Mouse (Mus musculus) cerebellum, adult 18-20 months (tissue): ENCODE data around the gene Zfp358.

Source experiments
- DNase-seq, 2 experiments: peaks; one replicate each; pipeline ENCODE4 v3.0.0; 2021

The Zfp358 gene

DNA sequence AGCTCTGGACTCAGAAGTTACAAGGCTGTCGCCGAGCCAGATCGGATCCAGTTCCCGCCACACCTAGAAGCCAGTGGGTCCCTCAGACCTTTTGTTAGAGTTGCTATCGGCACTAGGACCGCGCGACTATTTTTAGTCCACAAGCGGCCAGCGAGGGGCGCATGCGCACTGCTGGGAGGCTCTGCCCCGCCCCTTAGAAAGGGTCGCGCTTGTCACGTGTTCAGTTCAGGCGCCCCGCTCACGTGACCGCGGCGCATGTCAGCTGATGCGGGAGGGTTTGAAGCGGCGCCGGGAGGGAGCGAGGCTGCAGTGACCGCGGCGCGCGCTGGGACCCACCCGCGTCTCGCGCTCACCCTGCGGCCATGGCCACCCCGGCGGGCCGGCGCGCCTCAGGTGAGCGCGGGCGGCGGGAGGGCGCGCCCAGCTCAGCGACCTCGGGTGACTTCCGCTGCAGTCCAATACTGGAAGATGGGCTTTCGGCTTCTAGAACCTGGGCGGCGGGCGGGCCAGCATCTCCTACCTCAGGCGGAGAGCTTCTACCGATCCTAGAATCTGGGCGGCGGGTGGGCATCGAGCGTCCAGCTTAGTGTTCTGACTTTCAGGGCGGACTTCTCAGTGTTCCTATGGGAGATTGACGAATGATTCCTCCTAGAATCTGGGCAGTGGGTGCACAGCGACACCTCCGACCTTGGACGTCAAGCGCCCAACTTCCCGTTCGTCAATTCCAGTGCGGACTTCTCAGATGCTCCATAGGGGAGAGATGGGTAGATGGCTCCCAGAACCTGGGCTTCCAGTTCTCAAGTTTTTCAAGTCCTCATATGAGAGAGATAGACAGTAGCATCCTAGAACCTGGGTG, 7.5 kb downstream of the Zfp358 start, which contains the start of gene Mcoln1:
TSS of gene Mcoln1 (plus strand) at position 223 of the 856 bp plus-strand sequence.
- peak; percentile 98 to 99 for DNase-seq

DNA sequence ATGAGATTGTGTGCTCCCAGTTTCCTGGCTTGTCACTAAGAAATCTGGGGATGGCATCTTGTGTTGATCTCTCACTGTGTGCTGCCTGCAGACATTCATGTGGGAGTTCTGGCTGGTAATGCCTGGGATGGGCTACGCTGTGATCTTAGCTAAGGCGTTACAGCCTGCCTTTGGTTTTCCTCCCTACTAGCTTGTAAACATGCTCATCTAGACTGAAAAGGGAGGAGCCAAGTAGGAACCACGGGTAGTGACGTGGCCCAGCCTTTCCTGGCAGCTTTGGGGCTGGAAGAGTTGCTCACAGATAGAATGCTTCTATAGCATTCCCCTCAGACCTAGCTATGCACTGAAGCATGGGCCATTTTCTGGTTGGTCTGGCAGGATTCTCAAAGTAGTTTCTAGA, 9.3 kb downstream of the Zfp358 start:
- no peak for DNase-seq

DNA sequence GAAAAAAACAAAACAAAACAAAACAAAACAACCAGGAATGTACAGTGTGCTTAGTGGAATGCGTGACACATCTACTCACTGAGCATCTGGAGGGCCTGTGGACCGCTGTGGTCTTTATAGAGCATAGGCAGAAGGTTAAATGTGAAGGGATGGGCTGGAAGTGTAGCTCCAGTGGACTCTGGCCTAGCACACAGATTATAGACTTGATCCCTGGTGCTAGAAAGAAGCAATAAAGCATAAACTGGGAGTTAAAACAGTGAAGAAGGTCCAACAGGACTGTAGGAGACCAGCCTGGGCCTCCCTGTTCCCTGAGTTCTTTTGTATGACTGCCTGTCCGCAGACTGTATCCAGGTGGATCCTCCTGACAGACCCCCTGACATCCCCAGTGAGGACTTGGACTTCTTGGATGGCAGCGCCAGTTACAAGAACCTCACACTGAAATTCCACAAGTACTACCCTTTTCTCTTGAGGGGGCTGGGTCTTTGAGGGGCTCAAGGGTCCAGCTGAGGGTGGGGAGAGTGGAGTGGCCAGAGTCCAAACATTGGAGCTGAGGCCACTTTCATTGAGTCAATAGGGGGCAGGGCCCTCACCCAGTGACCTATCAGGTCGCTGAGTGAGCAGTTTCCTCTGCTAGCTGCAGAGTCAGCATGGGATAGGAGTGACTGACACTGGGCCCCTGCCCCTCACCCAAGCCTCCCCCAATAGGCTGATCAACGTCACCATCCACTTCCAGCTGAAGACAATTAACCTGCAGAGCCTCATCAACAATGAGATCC, 15.2 kb downstream of the Zfp358 start:
- DNase-seq, result no peak

DNA sequence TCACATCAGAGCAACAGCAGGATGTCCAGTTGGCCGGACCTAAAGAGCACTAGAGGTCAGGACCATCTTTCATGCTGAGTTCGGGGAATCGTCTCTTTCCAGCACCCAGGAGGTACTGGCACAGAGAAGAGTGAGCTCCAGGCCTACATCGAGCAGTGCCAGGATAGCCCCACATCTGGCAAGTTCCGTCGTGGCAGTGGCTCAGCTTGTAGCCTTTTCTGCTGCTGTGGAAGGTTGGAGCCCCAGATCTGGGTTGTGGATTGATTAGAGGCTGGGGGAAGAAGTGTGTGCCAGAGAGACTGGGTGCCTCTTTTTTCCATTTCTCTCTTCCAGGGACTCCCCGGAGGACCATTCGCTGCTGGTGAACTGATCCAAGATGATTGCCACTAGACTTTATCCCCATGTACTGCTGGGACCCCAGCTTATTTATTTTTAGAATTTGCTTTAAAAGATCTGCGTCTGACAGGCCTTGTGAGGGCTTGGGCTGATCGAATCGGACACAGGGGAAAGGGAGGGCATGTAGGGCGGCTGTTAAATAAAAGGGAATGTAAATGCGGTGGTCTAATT, 21.8 kb downstream of the Zfp358 start:
- peak; percentile 31 to 42 for DNase-seq

DNA sequence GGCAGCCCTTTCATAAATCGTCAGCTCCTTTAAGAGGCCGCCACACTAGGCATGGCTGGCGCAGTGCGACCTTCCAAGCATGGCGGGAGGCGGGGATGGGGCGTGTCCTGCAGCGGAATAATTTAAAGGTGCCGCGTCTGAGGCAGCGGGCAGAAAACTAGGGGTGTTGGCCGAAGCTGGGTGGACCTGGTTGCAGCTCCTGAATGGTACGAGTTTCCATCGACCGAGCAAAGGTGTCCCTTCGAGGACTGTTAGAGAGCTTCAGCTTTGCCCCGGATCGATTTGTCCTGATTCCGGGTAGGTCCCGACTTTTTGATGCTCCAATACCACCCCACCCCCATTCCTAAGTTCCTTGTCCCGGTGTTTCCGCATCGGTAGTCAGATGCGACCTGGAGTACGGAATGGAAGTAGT, 22.3 kb downstream of the Zfp358 start, which contains the start of gene Pnpla6:
TSS of gene Pnpla6 (plus strand) at position 125 of the 412 bp plus-strand sequence.
- peak; percentile 92 to 93 for DNase-seq

- DNase-seq, result peak; percentile 33 to 58
Observed at GRCm38 (mm10) chr8:3515771-3516417, 23.0 kb downstream of the Zfp358 start.

GRCm38 (mm10) chr8:3516450-3517116, 23.6 kb downstream of the Zfp358 start:
- peak; percentile 95 to 99 for DNase-seq

GRCm38 (mm10) chr8:3517117-3517495, 24.2 kb downstream of the Zfp358 start:
- DNase-seq, result no peak

DNA sequence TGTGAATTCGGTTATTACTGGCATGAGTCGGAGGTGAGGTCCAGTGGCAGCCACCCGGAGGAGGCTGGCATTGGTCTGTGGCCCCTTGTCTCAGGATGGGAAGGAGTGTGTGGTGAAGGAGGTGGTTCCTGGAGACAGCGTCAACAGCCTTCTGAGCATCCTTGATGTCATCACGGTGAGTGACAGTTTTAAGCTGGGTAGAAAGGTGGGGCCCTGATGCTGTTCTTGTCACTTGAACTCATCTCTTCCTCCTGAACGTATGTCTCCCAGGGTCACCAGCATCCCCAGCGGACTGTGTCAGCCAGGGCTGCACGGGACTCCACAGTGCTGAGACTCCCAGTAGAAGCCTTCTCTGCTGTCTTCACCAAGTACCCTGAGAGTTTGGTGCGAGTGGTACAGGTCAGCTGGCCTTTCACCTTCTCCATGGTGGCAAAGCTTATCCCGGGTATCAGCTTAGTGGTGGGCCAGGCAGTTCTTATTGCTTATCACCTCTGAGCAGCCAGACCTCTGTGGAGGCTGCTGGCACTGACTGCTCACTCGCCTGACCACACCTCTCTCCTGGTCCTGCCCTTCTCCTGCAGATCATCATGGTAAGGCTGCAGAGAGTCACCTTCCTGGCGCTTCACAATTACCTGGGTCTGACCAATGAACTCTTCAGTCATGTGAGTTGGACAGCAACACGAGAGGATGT, 29.2 kb downstream of the Zfp358 start:
- DNase-seq, result no peak

GRCm38 (mm10) chr8:3530816-3531215, 37.9 kb downstream of the Zfp358 start:
- no peak for DNase-seq

DNA sequence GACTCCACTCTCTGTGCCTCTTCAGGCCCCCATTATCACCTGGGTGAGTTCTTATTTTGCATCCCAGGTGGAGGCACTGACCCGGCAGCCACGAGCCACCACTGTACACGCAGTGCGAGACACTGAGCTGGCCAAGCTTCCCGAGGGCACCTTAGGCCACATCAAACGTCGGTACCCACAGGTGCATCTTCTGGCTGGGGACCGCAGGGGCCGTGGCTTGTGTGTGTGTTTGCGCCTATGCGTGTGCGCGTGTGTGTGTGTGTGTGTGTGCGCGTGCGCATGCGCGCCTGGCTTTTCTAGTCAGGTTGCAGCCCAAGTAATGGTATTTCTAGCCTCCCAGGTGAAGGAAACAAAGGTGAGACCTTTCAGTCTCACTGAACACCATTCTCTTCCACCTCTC, 39.0 kb downstream of the Zfp358 start:
- no peak for DNase-seq

- no peak for DNase-seq
Observed at GRCm38 (mm10) chr8:3536053-3536841, 43.3 kb downstream of the Zfp358 start.

DNA sequence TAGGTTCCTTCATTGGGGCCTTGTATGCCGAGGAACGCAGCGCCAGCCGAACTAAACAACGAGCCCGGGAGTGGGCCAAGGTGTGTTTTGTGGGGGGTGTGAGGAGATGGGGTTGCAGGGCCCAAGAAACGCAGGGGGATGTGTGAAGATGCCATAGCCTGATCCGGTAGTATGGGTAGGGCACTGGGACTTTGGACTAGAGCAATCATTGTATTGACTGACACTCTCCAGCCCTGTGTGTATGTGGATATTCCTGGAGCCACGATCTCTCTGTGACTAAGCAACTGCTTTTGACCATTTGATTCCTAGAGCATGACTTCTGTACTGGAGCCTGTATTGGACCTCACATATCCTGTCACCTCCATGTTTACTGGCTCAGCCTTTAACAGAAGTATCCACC, 44.0 kb downstream of the Zfp358 start:
- DNase-seq, result no peak

DNA sequence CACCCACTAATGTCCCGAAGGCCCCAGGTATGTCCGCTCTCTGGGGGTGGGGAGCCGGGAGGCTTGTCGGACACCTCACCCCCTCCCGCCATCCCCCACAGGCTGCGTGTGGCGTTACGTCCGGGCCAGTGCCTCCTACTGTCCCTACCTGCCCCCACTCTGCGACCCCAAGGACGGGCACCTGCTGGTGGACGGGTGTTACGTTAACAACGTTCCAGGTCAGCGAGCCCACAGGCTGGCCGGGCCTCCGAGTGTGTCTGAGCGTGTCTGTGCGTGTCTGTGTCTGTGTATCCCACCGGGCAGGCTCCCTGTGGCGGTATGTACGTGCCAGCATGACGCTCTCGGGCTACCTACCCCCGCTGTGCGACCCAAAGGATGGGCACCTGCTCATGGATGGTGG, 44.7 kb downstream of the Zfp358 start:
- no peak for DNase-seq

DNA sequence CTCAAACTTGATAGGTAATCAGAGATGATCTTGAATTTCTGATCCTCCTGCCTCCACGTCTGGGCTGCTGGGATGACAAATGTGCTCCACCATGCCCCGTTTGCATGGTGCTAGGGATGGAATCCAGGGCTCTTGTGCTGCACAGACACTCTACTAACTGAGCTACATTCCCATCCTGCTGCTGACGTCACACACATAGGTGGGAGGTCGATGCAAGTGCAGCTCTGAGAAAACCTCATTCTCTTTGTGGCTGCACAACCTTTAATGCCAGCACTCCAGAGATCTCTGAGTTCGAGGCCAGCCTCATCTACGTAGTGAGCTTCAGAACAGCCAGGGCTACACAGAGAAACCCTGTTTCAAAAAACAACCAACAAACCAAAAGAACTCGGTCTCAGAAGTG, 46.2 kb downstream of the Zfp358 start:
- no peak for DNase-seq

DNA sequence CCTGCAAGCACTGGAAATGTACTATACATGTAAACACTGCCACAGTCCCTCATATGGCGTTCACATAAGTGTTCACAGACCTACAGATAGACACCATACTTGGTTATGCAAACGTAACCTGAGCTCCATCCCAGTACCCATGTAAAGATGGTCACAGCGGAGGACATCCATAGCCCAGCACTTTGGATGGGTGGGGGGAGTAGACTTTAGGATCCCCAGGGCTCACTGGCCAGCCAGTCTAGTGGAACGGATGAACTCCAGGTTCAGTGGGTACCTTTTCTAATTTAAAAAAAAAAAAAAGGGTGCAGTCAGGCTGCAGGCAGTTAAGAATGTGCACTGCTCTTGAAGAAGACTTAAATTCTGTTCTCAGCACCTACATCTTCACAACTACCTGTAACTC, 47.1 kb downstream of the Zfp358 start:
- no peak for DNase-seq

DNA sequence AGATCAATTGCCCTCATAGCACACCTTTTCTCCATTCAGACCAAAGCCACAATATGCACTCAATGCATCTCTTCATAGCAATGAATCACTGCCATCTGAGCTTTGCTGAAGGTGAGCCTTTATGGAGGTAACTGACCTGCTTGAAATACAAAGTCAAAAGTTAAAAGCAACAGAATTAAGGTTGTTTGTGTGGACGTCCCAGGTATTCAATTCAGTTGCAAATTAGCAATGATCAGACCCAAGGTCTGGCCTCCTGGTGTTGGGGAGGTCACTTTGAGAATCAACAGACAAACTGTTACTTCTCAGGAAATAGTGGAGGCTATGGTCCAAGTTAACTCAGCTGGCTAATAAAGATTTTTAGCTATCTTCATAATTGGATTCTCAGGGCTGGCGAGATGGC, 53.6 kb downstream of the Zfp358 start:
- no peak for DNase-seq
